Mouse (Mus musculus) adrenal gland, adult (tissue): ENCODE data around the gene Wdr82.

Experiments
- DNase-seq, 2 experiments: peaks; one replicate each; pipeline ENCODE4 v3.0.0; 2022 to 2023; ENCODE audit warnings: low spot score in 1 of 2; ENCODE audit not compliant: inconsistent age in 2 of 2

The Wdr82 gene

GRCm38 (mm10) chr9:106170556-106171345 is at the start of gene Wdr82:
Gene Wdr82 (plus strand): TSS chr9:106170928.
- peak; percentile 92 to 96 for DNase-seq

GRCm38 (mm10) chr9:106123599-106123998 is 47.1 kb upstream of the Wdr82 start:
- peak; percentile 18 to 67 for DNase-seq

GRCm38 (mm10) chr9:106126786-106127251 is 43.9 kb upstream of the Wdr82 start:
- no peak for DNase-seq

GRCm38 (mm10) chr9:106129072-106129471 is 41.7 kb upstream of the Wdr82 start:
- DNase-seq: no peak

GRCm38 (mm10) chr9:106130250-106130649 is 40.5 kb upstream of the Wdr82 start:
- no peak for DNase-seq

- no peak for DNase-seq
Measured at GRCm38 (mm10) chr9:106137671-106138216, 33.0 kb upstream of the Wdr82 start.

- DNase-seq: peak in 1 of 2 experiments; percentile 43
Measured at GRCm38 (mm10) chr9:106139763-106140162, 31.0 kb upstream of the Wdr82 start.

GRCm38 (mm10) chr9:106141955-106142354 is 28.8 kb upstream of the Wdr82 start:
- no peak for DNase-seq

- DNase-seq: no peak
Measured at GRCm38 (mm10) chr9:106144176-106144575, 26.6 kb upstream of the Wdr82 start.

GRCm38 (mm10) chr9:106145582-106145981 is 25.1 kb upstream of the Wdr82 start:
- DNase-seq: no peak

- no peak for DNase-seq
Measured at GRCm38 (mm10) chr9:106147281-106147680, 23.4 kb upstream of the Wdr82 start.

GRCm38 (mm10) chr9:106147851-106148431 is 22.8 kb upstream of the Wdr82 start:
- DNase-seq: no peak

- DNase-seq: no peak
Measured at GRCm38 (mm10) chr9:106148541-106149398, 22.0 kb upstream of the Wdr82 start.

GRCm38 (mm10) chr9:106149399-106149754 is 21.4 kb upstream of the Wdr82 start:
- DNase-seq: no peak

GRCm38 (mm10) chr9:106154106-106154505 is 16.6 kb upstream of the Wdr82 start:
- peak; percentile 87 to 90 for DNase-seq

- peak; percentile 58 to 83 for DNase-seq
Measured at GRCm38 (mm10) chr9:106156419-106156818, 14.3 kb upstream of the Wdr82 start.

GRCm38 (mm10) chr9:106156921-106157622 is 13.7 kb upstream of the Wdr82 start:
- no peak for DNase-seq

- no peak for DNase-seq
Measured at GRCm38 (mm10) chr9:106157623-106157925, 13.2 kb upstream of the Wdr82 start.

- DNase-seq: no peak
Measured at GRCm38 (mm10) chr9:106158037-106158491, 12.7 kb upstream of the Wdr82 start, which contains the start of gene Glyctk. Gene Glyctk (minus strand): TSS chr9:106158138.

GRCm38 (mm10) chr9:106159237-106159636 is 11.5 kb upstream of the Wdr82 start:
- peak in 1 of 2 experiments; percentile 52 for DNase-seq
